Mouse (Mus musculus) embryonic facial prominence, embryonic 14.5 days (tissue): Measurements from ENCODE around the gene Uox. TPM values are rescaled to one million over a fixed set of nuclear protein-coding genes. Genes with fewer than 3 reads are reported as not detected.

ENCODE experiments used
- ATAC-seq: fragments of 200-750 bp; cut with Nextera tagmentation; 2 replicates; pipeline ENCODE4 v1.8.0; 2017; ENCODE audit warnings: low read depth, moderate number of reproducible peaks, moderate TSS enrichment
- DNase-seq: peaks from one replicate; pipeline ENCODE4 v3.0.0-alpha.2; 2015; ENCODE audit warnings: low spot score
- H3K27ac ChIP-seq: fragments of 300-500 bp; sonication (generic); replicated peaks from 2 replicates; pipeline ENCODE4 v1.5.1; 2014; ENCODE audit warnings: low read depth, mild to moderate bottlenecking, low read length, moderate library complexity
- H3K27me3 ChIP-seq: fragments of 300-500 bp; sonication (generic); replicated peaks from 2 replicates; pipeline ENCODE4 v1.6.1; 2014; ENCODE audit warnings: low read length; ENCODE audit not compliant: control insufficient read depth, insufficient read depth
- H3K36me3 ChIP-seq: fragments of 300-500 bp; sonication (generic); 2 replicates; pipeline ENCODE4 v1.6.1; 2014; ENCODE audit warnings: low read length, mixed read lengths; ENCODE audit not compliant: control insufficient read depth, insufficient read depth
- H3K4me1 ChIP-seq: fragments of 300-500 bp; sonication (generic); 2 replicates; pipeline ENCODE4 v1.6.1; 2014; ENCODE audit warnings: antibody characterized with exemption, low read length; ENCODE audit not compliant: control insufficient read depth, insufficient read depth
- H3K4me2 ChIP-seq: fragments of 300-500 bp; sonication (generic); 2 replicates; pipeline ENCODE4 v1.6.1; 2014; ENCODE audit warnings: low read depth, mild to moderate bottlenecking, low read length, moderate library complexity, mixed read lengths
- H3K4me3 ChIP-seq: fragments of 300-500 bp; sonication (generic); 2 replicates; pipeline ENCODE4 v1.5.1; 2014; ENCODE audit warnings: low read depth, mild to moderate bottlenecking, low read length
- H3K9ac ChIP-seq: fragments of 300-500 bp; sonication (generic); 2 replicates; pipeline ENCODE4 v1.6.1; 2014; ENCODE audit warnings: low read depth, mild to moderate bottlenecking, low read length, moderate library complexity, mixed read lengths
- H3K9me3 ChIP-seq: fragments of 300-500 bp; sonication (generic); 2 replicates; pipeline ENCODE4 v1.6.1; 2016; ENCODE audit warnings: low read length; ENCODE audit not compliant: control insufficient read depth
- WGBS: fragments of 180-500 bp; shearing (Covaris S2); extraction: QIAGEN DNeasy Blood & Tissue Kit; methylation state at CpG from one replicate; pipeline ENCODE4 v1.1.7; 2014; 5-methylcytosine and 5-hydroxymethylcytosine counted together
- polyA plus RNA-seq: library from polyadenylated mRNA; unstranded; fragments of >200 nt; fragmentation: Nextera tagmentation; extraction: Ambion mirVana; gene quantifications from 2 replicates; pipeline ENCODE4 v1.2.1, GENCODE M21; 2014

Gene Uox
- polyA plus RNA-seq, 1 experiment from 2014 or later = 0.85 TPM

GRCm38 (mm10) chr3:146620555-146621249 lies 50.5 kb downstream of the Uox start:
- no peaks in the 10 kb centered on the region for H3K27me3 ChIP-seq
- WGBS = 85% methylated on average over 14 of the region's 14 CpGs
- H3K27ac ChIP-seq = no peak overlapping the region
- H3K36me3 ChIP-seq = no peaks in the 10 kb centered on the region
- no peak overlapping the region for H3K4me3 ChIP-seq
- no peaks in the 10 kb centered on the region for H3K9me3 ChIP-seq
- no peak overlapping the region for H3K4me2 ChIP-seq
- ATAC-seq = no peak
- no peak overlapping the region for H3K9ac ChIP-seq
- peak; percentile 55 for DNase-seq
- no peaks in the 10 kb centered on the region for H3K4me1 ChIP-seq

- Histone ChIP-seq H3K4me2 (no peak overlapping the region), H3K27me3 (no peaks in the 10 kb centered on the region), H3K9ac (no peak overlapping the region), H3K27ac (no peak overlapping the region), H3K4me3 (no peak overlapping the region), H3K36me3 (no peaks in the 10 kb centered on the region), H3K4me1 (no peaks in the 10 kb centered on the region), H3K9me3 (no peaks in the 10 kb centered on the region)
- no peak for ATAC-seq
- 85% methylated on average over 11 of the region's 11 CpGs for WGBS
- DNase-seq = no peak
Observed at GRCm38 (mm10) chr3:146621966-146622365, 51.7 kb downstream of the Uox start.

GRCm38 (mm10) chr3:146625766-146626165 lies 55.5 kb downstream of the Uox start:
- Histone ChIP-seq H3K4me1 (no peaks in the 10 kb centered on the region), H3K9ac (no peak overlapping the region), H3K36me3 (no peaks in the 10 kb centered on the region), H3K27ac (no peak overlapping the region), H3K9me3 (no peaks in the 10 kb centered on the region), H3K4me2 (no peak overlapping the region), H3K27me3 (no peaks in the 10 kb centered on the region), H3K4me3 (no peak overlapping the region)
- no peak for DNase-seq
- WGBS = 87% methylated on average over 4 of the region's 4 CpGs
- ATAC-seq = no peak

- no peak for ATAC-seq
- Histone ChIP-seq H3K27ac (no peak overlapping the region), H3K4me1 (no peaks in the 10 kb centered on the region), H3K4me2 (no peak overlapping the region), H3K9me3 (no peaks in the 10 kb centered on the region), H3K9ac (no peak overlapping the region), H3K36me3 (no peaks in the 10 kb centered on the region), H3K27me3 (no peaks in the 10 kb centered on the region), H3K4me3 (no peak overlapping the region)
- no peak for DNase-seq
- WGBS = 50% methylated on average over 8 of the region's 8 CpGs
Observed at GRCm38 (mm10) chr3:146628227-146628982, 58.2 kb downstream of the Uox start.

- Histone ChIP-seq H3K9me3 (no peaks in the 10 kb centered on the region), H3K9ac (no peak overlapping the region), H3K4me2 (no peak overlapping the region), H3K27me3 (no peaks in the 10 kb centered on the region), H3K4me1 (no peaks in the 10 kb centered on the region), H3K36me3 (no peaks in the 10 kb centered on the region), H3K4me3 (no peak overlapping the region), H3K27ac (no peak overlapping the region)
- ATAC-seq (no peak), DNase-seq (no peak)
- WGBS = 83% methylated on average over 5 of the region's 5 CpGs
Observed at GRCm38 (mm10) chr3:146632506-146632905, 62.3 kb downstream of the Uox start.

DNA sequence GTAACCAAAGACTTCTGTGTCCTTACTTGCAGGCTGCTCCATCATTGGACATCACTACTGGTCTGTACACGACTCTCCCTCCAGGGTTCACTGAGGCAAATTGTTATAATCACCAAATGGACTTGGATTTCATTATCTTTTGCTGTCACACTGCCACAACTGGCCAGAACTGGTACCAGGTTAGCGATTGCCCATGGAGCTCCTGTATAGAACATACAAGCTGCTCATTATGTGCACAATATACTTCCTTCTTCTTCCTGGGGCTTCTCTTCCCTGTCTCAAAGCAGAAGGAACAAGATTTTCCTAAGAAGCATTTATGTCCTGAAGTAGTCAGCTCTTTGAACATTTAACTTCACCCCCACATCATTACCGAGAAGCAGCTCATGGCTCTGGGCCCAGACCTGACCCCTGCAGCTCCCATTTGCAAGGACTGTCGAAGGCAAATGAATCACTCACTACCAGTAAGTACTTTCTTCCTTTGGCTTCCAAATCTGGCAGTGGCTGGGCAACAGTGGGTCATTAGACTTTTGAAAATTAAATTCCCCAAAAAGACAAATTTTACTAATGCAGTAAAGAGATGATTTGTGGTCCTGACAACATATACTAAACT lies 71.7 kb downstream of the Uox start:
- Histone ChIP-seq H3K27ac (no peak overlapping the region), H3K36me3 (no peaks in the 10 kb centered on the region), H3K9ac (no peak overlapping the region), H3K9me3 (no peaks in the 10 kb centered on the region), H3K4me1 (no peaks in the 10 kb centered on the region), H3K27me3 (no peaks in the 10 kb centered on the region), H3K4me3 (no peak overlapping the region), H3K4me2 (no peak overlapping the region)
- WGBS = 45% methylated on average over 4 of the region's 4 CpGs
- DNase-seq = no peak
- no peak for ATAC-seq

- no peak overlapping the region for H3K4me3 ChIP-seq
- DNase-seq (peak; percentile 14), ATAC-seq (no peak)
- WGBS = 55% methylated on average over 10 of the region's 10 CpGs
- H3K4me2 ChIP-seq = no peak overlapping the region
- H3K27me3 ChIP-seq = no peaks in the 10 kb centered on the region
- no peaks in the 10 kb centered on the region for H3K9me3 ChIP-seq
- H3K36me3 ChIP-seq = no peaks in the 10 kb centered on the region
- 0 out of 2 replicates have a peak, but pooled peaks cover 3% of the 10 kb centered on the region for H3K4me1 ChIP-seq
- H3K9ac ChIP-seq = no peak overlapping the region
- no peak overlapping the region for H3K27ac ChIP-seq
Observed at GRCm38 (mm10) chr3:146649311-146649894, 79.2 kb downstream of the Uox start.

DNA sequence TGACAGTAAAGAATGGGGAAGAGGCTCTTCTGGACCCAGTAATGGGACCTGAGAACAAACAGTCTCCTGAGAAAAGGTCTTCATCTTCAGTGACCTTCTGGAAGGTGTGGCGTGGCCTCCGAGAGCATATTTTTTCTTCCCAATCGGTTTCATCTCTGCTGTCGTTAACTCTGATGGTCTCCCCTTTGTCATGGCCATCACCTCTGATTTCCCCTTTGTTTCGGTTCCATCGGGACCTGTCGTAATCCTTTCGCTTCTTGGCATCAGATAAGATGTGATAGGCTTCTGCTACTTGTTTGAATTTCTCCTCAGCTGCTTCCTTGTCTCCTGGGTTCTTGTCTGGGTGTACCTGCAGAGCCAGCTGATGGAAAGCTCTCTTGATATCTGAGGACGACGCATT lies 80.5 kb downstream of the Uox start:
- no peak overlapping the region for H3K4me3 ChIP-seq
- ATAC-seq (no peak), DNase-seq (no peak)
- H3K9ac ChIP-seq = no peak overlapping the region
- no peak overlapping the region for H3K27ac ChIP-seq
- H3K9me3 ChIP-seq = no peaks in the 10 kb centered on the region
- 91% methylated on average over 10 of the region's 10 CpGs for WGBS
- H3K36me3 ChIP-seq = no peaks in the 10 kb centered on the region
- H3K4me2 ChIP-seq = no peak overlapping the region
- H3K4me1 ChIP-seq = 0 out of 2 replicates have a peak, but pooled peaks cover 3% of the 10 kb centered on the region
- no peaks in the 10 kb centered on the region for H3K27me3 ChIP-seq
